Mouse (Mus musculus): Measurements from ENCODE around the gene En1. TPM values are rescaled to one million over a fixed set of nuclear protein-coding genes. Genes with fewer than 3 reads are reported as not detected.

Gene En1
- total and polyA plus RNA-seq, 3 experiments, result not detected

- Histone ChIP-seq H3K4me3 (ENCODE audit: control insufficient read depth in 1 of 2, insufficient read depth in 1 of 2, low read depth in 2 of 2, low read length in 2 of 2) (no peak overlapping the region), H3K4me1 (ENCODE audit: control insufficient read depth in 1 of 2, insufficient read depth in 2 of 2, low read length in 2 of 2) (no peaks in the 10 kb centered on the region), H3K27me3 (ENCODE audit: control insufficient read depth in 1 of 2, insufficient read depth in 2 of 2, low read length in 2 of 2) (no peaks in the 10 kb centered on the region), H3K9ac (ENCODE audit: control insufficient read depth, low read depth, low read length, poor library complexity, severe bottlenecking) (no peak overlapping the region), H3K79me2 (ENCODE audit: control insufficient read depth, insufficient read depth, low read length, poor library complexity) (no peaks in the 10 kb centered on the region), H3K9me3 (replicated peaks; ENCODE audit: insufficient read depth, low read length) (no peaks in the 10 kb centered on the region), H3K27ac (ENCODE audit: control insufficient read depth, low read depth, low read length) (no peak overlapping the region), H3K36me3 (ENCODE audit: control insufficient read depth in 1 of 2, insufficient read depth in 2 of 2, low read length in 2 of 2) (no peaks in the 10 kb centered on the region)
- DNase-seq (ENCODE audit: low read depth, low spot score), result no peak
- TF ChIP-seq POLR2A (IDR thresholded peaks at IDR 0.05; ENCODE audit: control insufficient read depth in 1 of 2, insufficient read depth in 1 of 2, low read depth in 1 of 2, low read length in 2 of 2, poor library complexity in 1 of 2) (no peak), TAL1 (IDR thresholded peaks at IDR 0.05; ENCODE audit: low read length) (no peak), HCFC1 (IDR thresholded peaks at IDR 0.05; ENCODE audit: low read depth, low read length) (no peak), E2F4 (IDR thresholded peaks at IDR 0.05; ENCODE audit: borderline replicate concordance, low read depth, low read length) (no peak), GABPA (IDR thresholded peaks at IDR 0.05; ENCODE audit: low read depth, low read length) (no peak), ZC3H11A (IDR thresholded peaks at IDR 0.05; ENCODE audit: low read depth, low read length) (no peak), SMC3 (IDR thresholded peaks at IDR 0.05; ENCODE audit: low read depth, low read length) (no peak)
Measured at GRCm38 (mm10) chr1:120615927-120616326, 13.7 kb downstream of the En1 start.

DNA sequence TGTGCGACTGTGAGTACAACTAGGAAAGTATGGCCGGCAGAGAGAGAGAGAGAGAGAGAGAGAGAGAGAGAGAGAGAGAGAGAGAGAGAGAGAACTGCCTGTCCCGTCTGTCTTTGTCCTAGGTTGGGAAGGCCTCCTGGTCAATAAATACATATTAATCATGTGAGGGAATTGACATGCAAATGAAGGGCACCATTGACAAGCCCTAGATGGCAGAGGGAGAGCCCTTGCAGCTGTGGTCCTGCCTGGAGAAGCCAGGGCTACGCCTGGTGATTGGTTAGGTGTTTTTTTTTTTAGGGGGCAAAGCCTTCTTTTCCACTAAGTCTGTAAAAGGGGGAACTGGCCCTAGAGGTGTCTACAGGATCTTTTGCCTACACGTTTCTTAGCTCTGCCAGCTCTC, 19.2 kb downstream of the En1 start:
- Histone ChIP-seq H3K27me3 (ENCODE audit: control insufficient read depth in 1 of 2, insufficient read depth in 2 of 2, low read length in 2 of 2) (no peaks in the 10 kb centered on the region), H3K4me1 (ENCODE audit: control insufficient read depth in 1 of 2, insufficient read depth in 2 of 2, low read length in 2 of 2) (no peaks in the 10 kb centered on the region), H3K9me3 (replicated peaks; ENCODE audit: insufficient read depth, low read length) (no peaks in the 10 kb centered on the region), H3K79me2 (ENCODE audit: control insufficient read depth, insufficient read depth, low read length, poor library complexity) (no peaks in the 10 kb centered on the region), H3K27ac (ENCODE audit: control insufficient read depth, low read depth, low read length) (no peak overlapping the region), H3K4me3 (ENCODE audit: control insufficient read depth in 1 of 2, insufficient read depth in 1 of 2, low read depth in 2 of 2, low read length in 2 of 2) (no peak overlapping the region), H3K36me3 (ENCODE audit: control insufficient read depth in 1 of 2, insufficient read depth in 2 of 2, low read length in 2 of 2) (no peaks in the 10 kb centered on the region), H3K9ac (ENCODE audit: control insufficient read depth, low read depth, low read length, poor library complexity, severe bottlenecking) (no peak overlapping the region)
- TF ChIP-seq TAL1 (IDR thresholded peaks at IDR 0.05; ENCODE audit: low read length), result no peak
- no peak for TF ChIP-seq SMC3 (IDR thresholded peaks at IDR 0.05; ENCODE audit: low read depth, low read length)
- TF ChIP-seq NELFE (IDR thresholded peaks at IDR 0.05; ENCODE audit: low read depth, low read length), result no peak
- TF ChIP-seq MAZ (IDR thresholded peaks at IDR 0.05; ENCODE audit: low read depth, low read length), result no peak
- no peak for TF ChIP-seq MYB (IDR thresholded peaks at IDR 0.05; ENCODE audit: low read depth, low read length)
- TF ChIP-seq GATA1 (IDR thresholded peaks at IDR 0.05; ENCODE audit: low read depth, low read length), result no peak
- TF ChIP-seq JUND (IDR thresholded peaks at IDR 0.05; ENCODE audit: low read depth, low read length), result no peak
- no peak for TF ChIP-seq RAD21 (IDR thresholded peaks at IDR 0.05; ENCODE audit: low read depth, low read length)
- no peak for TF ChIP-seq NRF1 (IDR thresholded peaks at IDR 0.05; ENCODE audit: insufficient read depth, low read depth, low read length, poor library complexity, severe bottlenecking)
- no peak for TF ChIP-seq CTCF (IDR thresholded peaks at IDR 0.05 in 2 of 3, conservative IDR thresholded peaks at IDR 0.05 in 1 of 3; ENCODE audit: control insufficient read depth in 1 of 3, insufficient read depth in 1 of 3, low read depth in 2 of 3, low read length in 3 of 3, poor library complexity in 1 of 3, severe bottlenecking in 1 of 3)
- TF ChIP-seq MEF2A (IDR thresholded peaks at IDR 0.05; ENCODE audit: extremely low read depth, insufficient replicate concordance, low read depth, low read length, poor library complexity, severe bottlenecking), result no peak
- no peak for TF ChIP-seq POLR2AphosphoS5 (IDR thresholded peaks at IDR 0.05; ENCODE audit: borderline replicate concordance, low read depth, low read length)
- TF ChIP-seq ZMIZ1 (IDR thresholded peaks at IDR 0.05; ENCODE audit: low read depth, low read length), result no peak
- no peak for TF ChIP-seq MAFK (IDR thresholded peaks at IDR 0.05; ENCODE audit: borderline replicate concordance, low read depth, low read length)
- no peak for TF ChIP-seq TCF12 (IDR thresholded peaks at IDR 0.05; ENCODE audit: low read depth, low read length)
- TF ChIP-seq HCFC1 (IDR thresholded peaks at IDR 0.05; ENCODE audit: low read depth, low read length), result no peak
- no peak for TF ChIP-seq GABPA (IDR thresholded peaks at IDR 0.05; ENCODE audit: low read depth, low read length)
- no peak for TF ChIP-seq E2F4 (IDR thresholded peaks at IDR 0.05; ENCODE audit: borderline replicate concordance, low read depth, low read length)
- no peak for TF ChIP-seq SIN3A (IDR thresholded peaks at IDR 0.05; ENCODE audit: low read length)
- DNase-seq (ENCODE audit: low read depth, low spot score), result no peak
